Mouse (Mus musculus): ENCODE data around the gene Olfr761. TPM values are rescaled to one million over a fixed set of nuclear protein-coding genes. Genes with fewer than 3 reads are reported as not detected.
"Not testable (repeated sequence)": the region's sequence is repeated elsewhere in the genome, so short reads cannot be mapped to it uniquely, and the experiment has no call there.

Gene Olfr761
- not detected in 2 replicates for polyA plus RNA-seq (2015; fragmentation: Nextera tagmentation; extraction: Ambion mirVana)

GRCm38 (mm10) chr17:37952979-37953378 is at the start of gene Olfr761:
Gene Olfr761, minus strand, starts transcription at chr17:37953079.
- no peak for ATAC-seq

GRCm38 (mm10) chr17:37995635-37996307 is 42.9 kb upstream of the Olfr761 start:
- no peak for ATAC-seq
- no peak overlapping the region for H3K4me3 ChIP-seq
- no peak overlapping the region for H3K9ac ChIP-seq
- no peak overlapping the region for H3K4me2 ChIP-seq
- no peaks in the 10 kb centered on the region for H3K36me3 ChIP-seq (ENCODE audit: poor library complexity, severe bottlenecking)
- no peaks in the 10 kb centered on the region for H3K4me1 ChIP-seq
- 65% methylated on average over 10 of the region's 10 CpGs for WGBS
- H3K9me3 ChIP-seq (replicated peaks), result 0 out of 2 replicates have a peak, but pooled peaks cover 5% of the 10 kb centered on the region
- no peak overlapping the region for H3K27ac ChIP-seq
- H3K27me3 ChIP-seq, result no peaks in the 10 kb centered on the region

More at GRCm38 (mm10) chr17:37952979-37953378, at the start of gene Olfr761:
- Histone ChIP-seq H3K9ac (no peak within 1 kb of the TSS), H3K4me3 (no peak within 1 kb of the TSS), H3K36me3 (ENCODE audit: poor library complexity, severe bottlenecking) (no peaks in the 10 kb centered on the region), H3K9me3 (replicated peaks) (no peaks in the 10 kb centered on the region), H3K27ac (no peak within 1 kb of the TSS), H3K4me1 (no peaks in the 10 kb centered on the region), H3K27me3 (no peaks in the 10 kb centered on the region), H3K4me2 (no peak within 1 kb of the TSS)
- WGBS, result 80% methylated on average over 2 of the region's 2 CpGs

- no peak for ATAC-seq
- peaks cover 5% of the 10 kb centered on the region; the same call in 1 of the 2 replicates for H3K9me3 ChIP-seq (replicated peaks)
- no peak overlapping the region for H3K27ac ChIP-seq
- no peak overlapping the region for H3K4me2 ChIP-seq
- H3K27me3 ChIP-seq, result no peaks in the 10 kb centered on the region
- no peak overlapping the region for H3K4me3 ChIP-seq
- H3K36me3 ChIP-seq (ENCODE audit: poor library complexity, severe bottlenecking), result no peaks in the 10 kb centered on the region
- 41% methylated on average over 3 of the region's 3 CpGs for WGBS
- no peaks in the 10 kb centered on the region for H3K4me1 ChIP-seq
- no peak overlapping the region for H3K9ac ChIP-seq
Observed at GRCm38 (mm10) chr17:37990453-37990961, 37.6 kb upstream of the Olfr761 start.

- no peak for ATAC-seq
Observed at GRCm38 (mm10) chr17:37973591-37973990, 20.7 kb upstream of the Olfr761 start.

GRCm38 (mm10) chr17:37920248-37920647 is 32.6 kb downstream of the Olfr761 start, which contains the start of gene Olfr128:
Gene Olfr128, plus strand, starts transcription at chr17:37920548.
- Histone ChIP-seq H3K4me1 (no peaks in the 10 kb centered on the region), H3K27ac (no peak within 1 kb of the TSS), H3K4me3 (no peak within 1 kb of the TSS), H3K4me2 (no peak within 1 kb of the TSS), H3K36me3 (ENCODE audit: poor library complexity, severe bottlenecking) (no peaks in the 10 kb centered on the region), H3K9ac (no peak within 1 kb of the TSS), H3K9me3 (replicated peaks) (no peaks in the 10 kb centered on the region), H3K27me3 (no peaks in the 10 kb centered on the region)
- no peak for ATAC-seq

More at GRCm38 (mm10) chr17:37973591-37973990, 20.7 kb upstream of the Olfr761 start:
- H3K4me1 ChIP-seq, result no peaks in the 10 kb centered on the region
- no peaks in the 10 kb centered on the region for H3K27me3 ChIP-seq
- no peak overlapping the region for H3K4me3 ChIP-seq
- no peak overlapping the region for H3K9ac ChIP-seq
- no peaks in the 10 kb centered on the region for H3K36me3 ChIP-seq (ENCODE audit: poor library complexity, severe bottlenecking)
- no peak overlapping the region for H3K4me2 ChIP-seq
- WGBS, result 89% methylated on average over 3 of the region's 3 CpGs
- no peak overlapping the region for H3K27ac ChIP-seq
- H3K9me3 ChIP-seq (replicated peaks), result no peaks in the 10 kb centered on the region

- H3K36me3 ChIP-seq (ENCODE audit: poor library complexity, severe bottlenecking); H3K27me3 ChIP-seq; H3K4me2 ChIP-seq; H3K27ac ChIP-seq; H3K9ac ChIP-seq; H3K9me3 ChIP-seq (replicated peaks); H3K4me3 ChIP-seq; H3K4me1 ChIP-seq; ATAC-seq: not testable (repeated sequence)
- WGBS, result 78% methylated on average over 8 of the region's 8 CpGs
Observed at GRCm38 (mm10) chr17:37906821-37907220, 46.1 kb downstream of the Olfr761 start.

Other genes with a start within 250 kb of the Olfr761 start
- not detected in 2 replicates for gene Olfr120, start 231.3 kb downstream of the Olfr761 start, polyA plus RNA-seq (2015; fragmentation: Nextera tagmentation; extraction: Ambion mirVana)
- not detected in 2 replicates for gene Olfr121, start 204.2 kb downstream of the Olfr761 start, polyA plus RNA-seq (2015; fragmentation: Nextera tagmentation; extraction: Ambion mirVana)
- gene Olfr122, start 184.5 kb downstream of the Olfr761 start, polyA plus RNA-seq (2015; fragmentation: Nextera tagmentation; extraction: Ambion mirVana), result not detected in 2 replicates
- gene Olfr123, start 159.6 kb downstream of the Olfr761 start, polyA plus RNA-seq (2015; fragmentation: Nextera tagmentation; extraction: Ambion mirVana), result not detected in 2 replicates
- gene Olfr124, start 153.2 kb downstream of the Olfr761 start, polyA plus RNA-seq (2015; fragmentation: Nextera tagmentation; extraction: Ambion mirVana), result not detected in 2 replicates
- gene Olfr125, start 120.1 kb downstream of the Olfr761 start, polyA plus RNA-seq (2015; fragmentation: Nextera tagmentation; extraction: Ambion mirVana), result not detected in 2 replicates
- gene Olfr126, start 105.6 kb downstream of the Olfr761 start, polyA plus RNA-seq (2015; fragmentation: Nextera tagmentation; extraction: Ambion mirVana), result not detected in 2 replicates
- gene Olfr127, start 52.6 kb downstream of the Olfr761 start, polyA plus RNA-seq (2015; fragmentation: Nextera tagmentation; extraction: Ambion mirVana), result not detected in 2 replicates
- not detected in 2 replicates for gene Olfr128, start 32.5 kb downstream of the Olfr761 start, polyA plus RNA-seq (2015; fragmentation: Nextera tagmentation; extraction: Ambion mirVana)
- not detected in 2 replicates for gene Olfr129, start 107.0 kb upstream of the Olfr761 start, polyA plus RNA-seq (2015; fragmentation: Nextera tagmentation; extraction: Ambion mirVana)
- gene Olfr130, start 110.8 kb upstream of the Olfr761 start, polyA plus RNA-seq (2015; fragmentation: Nextera tagmentation; extraction: Ambion mirVana), result not detected in 2 replicates
- not detected in 2 replicates for gene Olfr131, start 135.6 kb upstream of the Olfr761 start, polyA plus RNA-seq (2015; fragmentation: Nextera tagmentation; extraction: Ambion mirVana)
- gene Olfr132, start 181.4 kb upstream of the Olfr761 start, polyA plus RNA-seq (2015; fragmentation: Nextera tagmentation; extraction: Ambion mirVana), result not detected in 2 replicates
- gene Olfr133, start 192.2 kb upstream of the Olfr761 start, polyA plus RNA-seq (2015; fragmentation: Nextera tagmentation; extraction: Ambion mirVana), result not detected in 2 replicates
- gene Olfr134, start 218.3 kb upstream of the Olfr761 start, polyA plus RNA-seq (2015; fragmentation: Nextera tagmentation; extraction: Ambion mirVana), result not detected in 2 replicates

Data from forebrain, embryonic 13.5 days (tissue).